Mouse (Mus musculus): ENCODE results near the gene Miip.
"Not testable (repeated sequence)": the region's sequence is repeated elsewhere in the genome, so short reads cannot be mapped to it uniquely, and the experiment has no call there.

Miip gene

GRCm38 (mm10) chr4:147867563-147868449, 810 bp downstream of the Miip start:
- DNase-seq, result no peak

DNA sequence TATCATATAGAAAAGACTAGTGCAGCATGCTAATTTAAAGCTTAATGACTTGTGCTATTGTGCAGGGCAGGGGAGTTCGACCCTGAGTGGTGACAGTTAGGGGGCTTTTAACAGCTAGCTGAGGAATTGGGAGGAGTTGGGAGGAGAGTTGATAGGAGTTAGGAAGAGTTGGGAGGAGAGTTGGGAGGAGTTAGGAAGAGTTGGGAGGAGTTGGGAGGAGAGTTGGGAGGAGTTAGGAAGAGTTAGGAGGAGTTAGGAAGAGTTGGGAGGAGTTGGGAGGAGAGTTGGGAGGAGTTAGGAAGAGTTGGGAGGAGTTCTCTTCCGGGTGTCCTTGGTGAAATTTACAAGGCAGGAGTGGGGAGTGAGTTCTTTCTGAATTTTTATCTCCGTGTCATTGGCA, 1.8 kb downstream of the Miip start:
- DNase-seq, result not testable (repeated sequence)

GRCm38 (mm10) chr4:147866056-147866455, 2.6 kb downstream of the Miip start:
- DNase-seq, result no peak

DNA sequence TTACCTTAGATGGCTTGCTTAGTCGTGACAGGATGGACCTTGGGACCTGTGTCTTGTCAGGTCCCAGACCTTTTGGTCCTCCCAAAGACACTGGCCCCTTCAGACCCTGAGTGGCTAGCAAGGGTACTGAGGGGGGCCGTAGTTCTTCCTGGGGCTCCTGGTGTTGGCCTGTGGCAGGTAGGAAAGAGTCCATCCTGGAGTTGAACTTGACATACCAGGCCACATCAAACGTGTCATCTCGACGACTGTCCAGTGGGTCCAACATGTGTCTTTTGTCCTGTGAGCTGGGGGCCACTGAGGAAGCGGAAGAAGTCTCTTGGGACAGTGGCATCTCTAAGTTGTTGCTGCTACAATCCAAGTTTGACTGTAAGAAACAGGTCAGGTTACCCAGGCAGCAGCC, 3.0 kb downstream of the Miip start:
- DNase-seq, result no peak

DNA sequence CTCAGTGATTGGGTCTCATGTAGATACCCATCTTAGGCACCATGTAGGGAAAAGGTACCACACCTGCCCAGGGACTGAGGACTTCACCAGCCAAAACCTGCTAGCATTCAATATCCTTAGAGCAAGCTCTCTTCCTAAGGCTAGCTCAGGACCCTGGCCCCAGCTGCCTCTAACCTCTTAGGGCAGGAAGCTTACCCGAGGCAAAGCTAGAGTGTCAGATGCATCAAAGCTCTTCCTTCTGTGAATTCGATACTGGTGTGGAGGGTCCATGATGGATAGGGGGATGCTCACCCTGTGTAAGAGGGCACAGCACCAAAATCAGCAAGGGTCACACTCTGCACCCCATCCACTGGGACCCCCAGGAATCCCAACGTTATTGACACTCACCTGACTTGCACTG, 6.6 kb downstream of the Miip start:
- no peak for DNase-seq

- no peak for DNase-seq
Observed at GRCm38 (mm10) chr4:147850776-147851175, 17.8 kb downstream of the Miip start.

DNA sequence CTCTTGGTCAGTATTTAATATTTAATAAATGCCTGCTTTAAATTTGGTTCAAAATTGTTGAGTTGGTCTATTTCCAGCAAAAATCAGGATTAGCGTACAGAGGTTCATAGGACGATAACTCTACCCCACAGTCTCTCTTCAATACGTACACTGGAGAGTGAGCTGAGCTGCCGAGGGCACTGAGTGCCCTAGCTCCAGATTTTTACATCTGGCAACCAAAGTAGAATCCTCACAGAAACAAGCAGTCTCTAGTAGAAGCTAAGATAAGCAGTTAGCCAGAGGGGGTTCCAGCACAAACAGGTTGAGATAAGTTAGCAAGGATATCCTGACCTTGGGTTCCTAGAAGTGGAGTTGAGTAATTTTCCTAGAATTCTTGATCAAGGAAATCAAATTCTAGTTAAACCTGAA, 20.0 kb downstream of the Miip start:
- DNase-seq, result no peak

GRCm38 (mm10) chr4:147847614-147848583, 20.7 kb downstream of the Miip start, which contains the start of gene Zfp933:
TSS of gene Zfp933 (minus strand) at chr4:147848366.
- peak; percentile 85 for DNase-seq

DNA sequence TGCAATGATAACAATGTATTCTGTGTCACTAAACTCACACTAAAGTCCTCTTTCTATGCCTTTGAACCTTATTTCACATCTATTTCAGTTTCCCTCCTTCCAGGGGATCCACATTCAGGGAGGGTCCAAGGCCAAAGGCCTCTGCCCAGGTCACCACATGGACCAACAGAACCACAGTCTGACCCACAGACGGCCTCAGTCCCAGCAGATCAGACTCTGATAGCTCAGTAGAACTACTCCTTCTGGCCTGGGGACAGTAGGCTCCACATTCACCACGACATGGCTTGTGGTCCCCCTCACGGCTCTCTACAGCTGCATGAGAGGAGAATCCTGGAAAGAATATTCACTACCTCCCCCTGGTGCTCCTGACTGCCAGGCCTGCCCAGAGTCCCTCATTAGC, 25.7 kb downstream of the Miip start:
- DNase-seq, result no peak

DNA sequence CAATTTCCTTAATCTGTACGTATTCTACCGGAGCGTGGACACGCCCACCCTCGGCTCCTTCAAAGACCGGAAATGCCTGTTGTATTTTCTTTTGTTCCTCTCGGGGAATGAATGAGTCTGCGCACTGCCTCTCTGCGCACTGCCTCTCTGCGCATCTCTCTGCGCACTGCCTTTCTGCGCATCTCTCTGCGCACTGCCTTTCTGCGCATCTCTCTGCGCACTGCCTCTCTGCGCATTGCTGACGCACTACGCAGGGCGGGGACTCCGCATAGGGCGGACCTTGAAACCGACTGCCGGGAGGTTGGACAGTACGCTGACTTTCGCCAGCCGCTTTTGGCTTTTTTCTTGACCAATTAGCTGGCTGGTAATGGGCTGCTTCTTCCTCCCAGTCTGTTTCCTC, 29.3 kb downstream of the Miip start:
- DNase-seq, result peak; percentile 46

GRCm38 (mm10) chr4:147824389-147824788, 44.2 kb downstream of the Miip start:
- no peak for DNase-seq

GRCm38 (mm10) chr4:147821414-147821813, 47.2 kb downstream of the Miip start:
- not testable (repeated sequence) for DNase-seq

- DNase-seq, result not testable (repeated sequence)
Observed at GRCm38 (mm10) chr4:147819659-147820058, 49.0 kb downstream of the Miip start.

- no peak for DNase-seq
Observed at GRCm38 (mm10) chr4:147814592-147815167, 53.9 kb downstream of the Miip start.

- DNase-seq, result no peak
Observed at GRCm38 (mm10) chr4:147813249-147813765, 55.3 kb downstream of the Miip start.
